Mouse (Mus musculus) gastrocnemius, adult 2 months (tissue): ENCODE data around the gene Gm10944. TPM values are rescaled to one million over a fixed set of nuclear protein-coding genes. Genes with fewer than 3 reads are reported as not detected.

Experiments used
- DNase-seq: peaks from one replicate; pipeline ENCODE4 v3.0.0; 2022
- H3K27ac ChIP-seq: fragments of 200-600 bp; 2 replicates; pipeline ENCODE4 v1.8.1; 2022; ENCODE audit warnings: mild to moderate bottlenecking
- H3K4me3 ChIP-seq: fragments of 200-600 bp; 2 replicates; pipeline ENCODE4 v1.8.1; 2022; ENCODE audit warnings: mild to moderate bottlenecking, moderate library complexity
- CTCF ChIP-seq: fragments of 200-600 bp; IDR thresholded peaks from 2 replicates; pipeline ENCODE4 v1.8.1; 2022; ENCODE audit warnings: antibody characterized with exemption, mild to moderate bottlenecking, moderate library complexity
- intact Hi-C: fragments of 180-260 bp; cut with DNase I; formaldehyde crosslinking; loops from one replicate; pipeline ENCODE4 v1.15.1; 2025
- long read RNA-seq, 2 experiments: library from polyadenylated mRNA; stranded (forward); transcript quantifications; one replicate each; pipeline ENCODE4 v2.0.0; 2021
- total RNA-seq, 2 experiments: library from RNA; stranded (reverse); gene quantifications; 2 replicates each; pipeline ENCODE4 v1.2.3; 2021

Gene Gm10944
- not detected for total RNA-seq
- long read RNA-seq, experiment 1 = 0 reads
- long read RNA-seq, experiment 2 = 0 reads

DNA sequence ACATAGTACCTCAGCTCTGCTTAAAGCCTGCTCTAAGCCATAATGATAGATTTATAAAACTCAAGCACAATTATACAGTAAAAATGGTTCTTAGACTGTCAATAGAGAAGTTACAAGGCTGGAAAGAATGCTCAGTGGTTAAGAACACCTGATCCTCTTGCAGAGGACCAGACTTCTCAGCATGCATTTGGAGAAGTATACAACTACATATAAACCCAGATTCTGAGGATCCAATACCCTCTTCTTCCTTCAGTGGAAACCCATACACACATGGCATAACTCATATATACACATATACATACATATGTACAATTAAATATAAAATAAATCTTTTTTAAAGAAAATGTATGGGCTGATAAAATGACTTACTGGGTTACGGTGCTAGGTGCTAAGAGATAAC, at the start of gene Gm10944:
Gene Gm10944, plus strand, starts transcription at position 301 of the 400 bp plus-strand sequence.
- DNase-seq = no peak
- no peak for TF ChIP-seq CTCF
- intact Hi-C loops = no loop called here

DNA sequence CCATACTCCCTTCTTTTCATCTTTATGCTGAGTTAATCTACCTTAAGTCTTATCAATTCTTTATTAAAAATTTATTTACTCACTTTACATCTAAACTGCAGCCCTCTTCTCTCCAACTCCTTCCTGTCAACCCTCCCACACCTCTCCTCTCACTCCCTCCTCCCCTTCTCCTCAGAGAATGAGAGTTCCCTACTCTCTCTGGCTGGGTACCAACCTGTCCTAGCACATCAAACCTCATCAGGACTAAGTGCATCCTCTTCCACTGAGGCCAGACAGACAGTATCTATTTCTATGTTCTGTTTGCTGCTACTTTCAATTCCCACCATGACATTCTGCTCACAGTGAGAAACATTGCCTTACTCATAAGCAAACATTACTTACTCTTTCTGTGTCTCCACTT, 25.2 kb upstream of the Gm10944 start:
- Histone ChIP-seq H3K27ac (no peak overlapping the region), H3K4me3 (no peak overlapping the region)
- DNase-seq = no peak
- intact Hi-C loops = no loop called here
- TF ChIP-seq CTCF = no peak

More for the DNA sequence above, at the start of gene Gm10944:
- Histone ChIP-seq H3K27ac (no peak within 1 kb of the TSS), H3K4me3 (no peak within 1 kb of the TSS)

- TF ChIP-seq CTCF = no peak
- no peak for DNase-seq
- Histone ChIP-seq H3K27ac (no peak overlapping the region), H3K4me3 (no peak overlapping the region)
- intact Hi-C loops = no loop called here
Measured at GRCm38 (mm10) chr10:10656621-10657020, 24.5 kb upstream of the Gm10944 start.

- no peak for TF ChIP-seq CTCF
- no peak overlapping the region for H3K27ac ChIP-seq
- DNase-seq = no peak
- intact Hi-C loops = no loop called here
- H3K4me3 ChIP-seq = no peak overlapping the region
Measured at GRCm38 (mm10) chr10:10659161-10659560, 22.0 kb upstream of the Gm10944 start.

GRCm38 (mm10) chr10:10659976-10660375, 21.2 kb upstream of the Gm10944 start:
- Histone ChIP-seq H3K4me3 (no peak overlapping the region), H3K27ac (no peak overlapping the region)
- no peak for DNase-seq
- intact Hi-C loops = no loop called here
- no peak for TF ChIP-seq CTCF

DNA sequence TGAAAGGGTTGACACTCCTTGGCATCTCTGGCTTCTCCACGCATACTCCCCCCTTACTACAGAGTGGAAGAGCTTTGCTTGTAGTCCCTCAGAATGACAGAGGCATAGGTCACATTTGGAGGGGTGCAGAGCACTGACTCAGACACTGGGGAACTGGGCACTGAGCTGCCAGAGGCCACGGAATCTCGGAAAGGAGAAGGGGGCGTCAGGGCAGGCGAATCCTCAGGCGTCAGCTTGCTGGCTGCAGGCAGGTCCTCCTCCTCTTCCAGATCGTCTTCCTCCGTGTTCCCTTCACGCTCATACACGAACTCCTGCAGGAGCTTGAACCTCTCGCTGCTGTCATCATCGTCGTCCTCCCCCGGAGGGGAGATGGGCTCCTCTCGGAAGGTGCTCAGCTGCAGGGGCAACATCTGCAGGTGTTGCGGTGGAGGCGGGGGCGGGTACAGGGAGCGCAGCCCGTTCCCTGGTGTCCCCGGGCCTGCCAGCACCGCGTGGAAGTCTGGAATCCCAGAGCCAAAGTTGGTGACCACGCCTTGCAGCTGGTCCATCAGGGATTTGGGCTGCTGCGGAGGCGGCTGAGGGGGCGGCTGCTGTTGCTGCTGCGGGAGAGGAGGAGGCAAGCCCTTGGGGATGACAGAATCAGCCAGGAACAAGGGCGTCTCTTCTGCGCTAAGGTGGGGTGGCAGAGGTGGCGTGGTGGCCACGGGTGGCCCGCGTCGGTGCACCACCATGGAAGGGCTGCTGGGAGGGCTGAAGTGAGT, 7.9 kb downstream of the Gm10944 start:
- no peak overlapping the region for H3K27ac ChIP-seq
- TF ChIP-seq CTCF = no peak
- intact Hi-C loops = no loop called here
- peak; percentile 26 for DNase-seq
- H3K4me3 ChIP-seq = peak overlapping the region; percentile 55

- DNase-seq = no peak
- no peak overlapping the region for H3K27ac ChIP-seq
- intact Hi-C loops = no loop called here
- H3K4me3 ChIP-seq = peak overlapping the region; percentile 55
- TF ChIP-seq CTCF = no peak
Measured at GRCm38 (mm10) chr10:10689668-10690223, 8.6 kb downstream of the Gm10944 start.

GRCm38 (mm10) chr10:10697497-10697896, 16.3 kb downstream of the Gm10944 start:
- H3K27ac ChIP-seq = no peak overlapping the region
- intact Hi-C loops = no loop called here
- H3K4me3 ChIP-seq = no peak overlapping the region
- no peak for DNase-seq
- no peak for TF ChIP-seq CTCF

- no peak overlapping the region for H3K27ac ChIP-seq
- no peak for DNase-seq
- no peak for TF ChIP-seq CTCF
- H3K4me3 ChIP-seq = no peak overlapping the region
- intact Hi-C loops = no loop called here
Measured at GRCm38 (mm10) chr10:10700903-10701302, 19.8 kb downstream of the Gm10944 start.

DNA sequence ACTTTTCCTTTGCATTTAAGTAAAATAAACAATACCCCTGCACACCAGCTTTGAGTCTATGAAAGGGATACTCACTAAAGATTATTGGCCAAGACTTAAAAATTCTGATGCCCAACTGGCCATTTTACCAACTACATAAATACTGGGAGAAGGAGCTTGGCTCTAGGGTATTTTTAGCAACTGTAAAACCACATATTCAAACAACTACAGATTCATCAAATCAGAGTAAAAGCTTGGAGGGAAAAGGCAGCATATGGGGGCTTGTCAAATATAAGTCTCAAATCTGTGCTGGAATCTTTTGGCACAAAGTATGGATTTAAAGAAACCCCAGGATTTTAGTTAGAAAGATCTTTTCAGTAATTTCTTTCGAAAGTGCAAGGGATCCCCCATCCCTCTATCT, 20.2 kb downstream of the Gm10944 start:
- no peak overlapping the region for H3K27ac ChIP-seq
- no peak for TF ChIP-seq CTCF
- intact Hi-C loops = no loop called here
- no peak for DNase-seq
- H3K4me3 ChIP-seq = no peak overlapping the region

- intact Hi-C loops = no loop called here
- TF ChIP-seq CTCF = no peak
Measured at GRCm38 (mm10) chr10:10708031-10708430, 26.9 kb downstream of the Gm10944 start.

GRCm38 (mm10) chr10:10710359-10710758, 29.2 kb downstream of the Gm10944 start:
- intact Hi-C loops = no loop called here

More at GRCm38 (mm10) chr10:10708031-10708430, 26.9 kb downstream of the Gm10944 start:
- H3K4me3 ChIP-seq = no peak overlapping the region
- DNase-seq = no peak
- H3K27ac ChIP-seq = no peak overlapping the region

GRCm38 (mm10) chr10:10710837-10711236, 29.7 kb downstream of the Gm10944 start:
- TF ChIP-seq CTCF = no peak
- H3K4me3 ChIP-seq = no peak overlapping the region
- no peak overlapping the region for H3K27ac ChIP-seq
- DNase-seq = no peak
- intact Hi-C loops = no loop called here

More at GRCm38 (mm10) chr10:10710359-10710758, 29.2 kb downstream of the Gm10944 start:
- no peak for TF ChIP-seq CTCF
- no peak overlapping the region for H3K27ac ChIP-seq
- H3K4me3 ChIP-seq = no peak overlapping the region
- no peak for DNase-seq

DNA sequence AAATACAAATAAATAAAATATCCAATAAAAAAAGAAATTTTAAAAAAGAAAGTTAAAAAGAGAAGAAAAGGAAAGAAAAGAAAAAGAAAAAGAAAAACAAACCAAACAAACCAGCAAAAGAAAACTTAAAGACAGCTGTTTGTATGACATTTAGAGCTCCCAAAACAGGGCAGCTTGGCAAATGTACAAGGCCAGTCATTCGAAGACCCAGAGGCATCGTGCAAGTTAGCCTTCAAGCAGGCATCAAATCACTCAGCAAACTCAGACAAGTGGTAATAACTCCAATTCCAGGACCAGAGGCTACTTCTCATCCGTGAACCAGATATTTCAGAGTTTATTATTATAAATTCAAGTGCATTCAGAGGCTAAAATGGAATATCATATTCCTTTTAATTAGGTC, 45.4 kb downstream of the Gm10944 start:
- DNase-seq = no peak
- intact Hi-C loops = no loop called here
- Histone ChIP-seq H3K27ac (no peak overlapping the region), H3K4me3 (no peak overlapping the region)
- no peak for TF ChIP-seq CTCF

Other genes with a start within 250 kb of the Gm10944 start
- gene Adgb, start 209.0 kb upstream of the Gm10944 start, total RNA-seq = not detected
- under 1 TPM; 0.87 to 0.98 TPM for gene Rab32, start 123.1 kb upstream of the Gm10944 start, total RNA-seq